Mouse (Mus musculus): ENCODE data around the gene Hmgcs2.

GRCm38 (mm10) chr3:98282422-98282821 is 2.2 kb downstream of the Hmgcs2 start:
- no peak for TF ChIP-seq POLR2A (IDR thresholded peaks at IDR 0.05; ENCODE audit: insufficient read depth, low read length)
- no peak for TF ChIP-seq CTCF (IDR thresholded peaks at IDR 0.05; ENCODE audit: low read depth, low read length)
- TF ChIP-seq EP300 (IDR thresholded peaks at IDR 0.05; ENCODE audit: insufficient read depth, low read depth, low read length) = no peak

All from ES-Bruce4 (cell line).